Mouse (Mus musculus): ENCODE data around the gene Sgta. TPM values are rescaled to one million over a fixed set of nuclear protein-coding genes. Genes with fewer than 3 reads are reported as not detected.
"Not testable (repeated sequence)": the region's sequence is repeated elsewhere in the genome, so short reads cannot be mapped to it uniquely, and the experiment has no call there.

Gene Sgta
- total and polyA plus RNA-seq, 3 experiments = 67.6 to 123 (median 104) TPM

- Histone ChIP-seq H3K9me3 (replicated peaks; ENCODE audit: low read length) (peaks cover 7% of the 10 kb centered on the region), H3K36me3 (replicated peaks in 1 of 2; ENCODE audit: control insufficient read depth in 1 of 2, insufficient read depth in 1 of 2, low read length in 1 of 2) (peaks cover 11 to 25% of the 10 kb centered on the region in 2 experiments), H3K9ac (ENCODE audit: insufficient read depth, low read depth) (no peak overlapping the region), H3K79me2 (replicated peaks; ENCODE audit: control insufficient read depth, extremely low read depth, insufficient read depth, poor library complexity, severe bottlenecking) (peaks cover 19% of the 10 kb centered on the region), H3K4me2 (ENCODE audit: insufficient read depth, low read depth, poor library complexity, severe bottlenecking) (no peak overlapping the region), H3K27me3 (replicated peaks) (peaks cover 25% of the 10 kb centered on the region), H3K4me1 (ENCODE audit: control insufficient read depth in 1 of 2, insufficient read depth in 2 of 2) (peaks cover 6 to 24% of the 10 kb centered on the region in 2 experiments), H3K27ac (ENCODE audit: insufficient read depth, low read depth) (no peak overlapping the region), H3K4me3 (replicated peaks in 1 of 3; ENCODE audit: low read depth in 2 of 3, low read length in 2 of 3, poor library complexity in 1 of 3) (no peak overlapping the region)
- dilution Hi-C loops (cut with MboI; ENCODE audit: extremely low pct_ligation_motif_present, extremely low pct_unique_long_range_greater_than_20kb, low sequenced_read_pairs) (no loop called here), in situ Hi-C loops (cut with MboI; ENCODE audit: low pct_ligation_motif_present, low pct_unique_long_range_greater_than_20kb, low sequenced_read_pairs) (no loop called here)
- no peak for DNase-seq (ENCODE audit: extremely low read depth)
- TF ChIP-seq RCOR1 (conservative IDR thresholded peaks at IDR 0.05; ENCODE audit: low read depth, low read length) = no peak
- no peak for TF ChIP-seq E2F4 (IDR thresholded peaks at IDR 0.05; ENCODE audit: insufficient replicate concordance, low read depth, low read length)
- TF ChIP-seq SIN3A (IDR thresholded peaks at IDR 0.05; ENCODE audit: low read length) = no peak
- TF ChIP-seq MAFK (IDR thresholded peaks at IDR 0.05; ENCODE audit: insufficient replicate concordance, low read length) = no peak
Measured at GRCm38 (mm10) chr10:81068706-81069105, 8.7 kb upstream of the Sgta start.

- H3K9ac ChIP-seq (ENCODE audit: insufficient read depth, low read depth); H3K4me3 ChIP-seq (replicated peaks in 1 of 3; ENCODE audit: low read depth in 2 of 3, low read length in 2 of 3, poor library complexity in 1 of 3); H3K27ac ChIP-seq (ENCODE audit: insufficient read depth, low read depth); H3K79me2 ChIP-seq (replicated peaks; ENCODE audit: control insufficient read depth, extremely low read depth, insufficient read depth, poor library complexity, severe bottlenecking); in situ Hi-C loops (cut with MboI; ENCODE audit: low pct_ligation_motif_present, low pct_unique_long_range_greater_than_20kb, low sequenced_read_pairs); H3K4me1 ChIP-seq (ENCODE audit: control insufficient read depth in 1 of 2, insufficient read depth in 2 of 2); H3K36me3 ChIP-seq (replicated peaks in 1 of 2; ENCODE audit: control insufficient read depth in 1 of 2, insufficient read depth in 1 of 2, low read length in 1 of 2); H3K4me2 ChIP-seq (ENCODE audit: insufficient read depth, low read depth, poor library complexity, severe bottlenecking); dilution Hi-C loops (cut with MboI; ENCODE audit: extremely low pct_ligation_motif_present, extremely low pct_unique_long_range_greater_than_20kb, low sequenced_read_pairs); DNase-seq (ENCODE audit: extremely low read depth); H3K9me3 ChIP-seq (replicated peaks; ENCODE audit: low read length): not testable (repeated sequence)
- peaks cover 25% of the 10 kb centered on the region for H3K27me3 ChIP-seq (replicated peaks)
Measured at GRCm38 (mm10) chr10:81064519-81064918, 4.5 kb upstream of the Sgta start.

GRCm38 (mm10) chr10:81062710-81063109, 2.7 kb upstream of the Sgta start:
- Histone ChIP-seq H3K4me2 (ENCODE audit: insufficient read depth, low read depth, poor library complexity, severe bottlenecking) (no peak overlapping the region), H3K79me2 (replicated peaks; ENCODE audit: control insufficient read depth, extremely low read depth, insufficient read depth, poor library complexity, severe bottlenecking) (peaks cover 21% of the 10 kb centered on the region), H3K27me3 (replicated peaks) (peaks cover 15% of the 10 kb centered on the region), H3K36me3 (replicated peaks in 1 of 2; ENCODE audit: control insufficient read depth in 1 of 2, insufficient read depth in 1 of 2, low read length in 1 of 2) (peaks cover 3 to 11% of the 10 kb centered on the region in 2 experiments), H3K4me3 (replicated peaks in 1 of 3; ENCODE audit: low read depth in 2 of 3, low read length in 2 of 3, poor library complexity in 1 of 3) (no peak overlapping the region), H3K9me3 (replicated peaks; ENCODE audit: low read length) (peaks cover 5% of the 10 kb centered on the region), H3K27ac (ENCODE audit: insufficient read depth, low read depth) (no peak overlapping the region), H3K4me1 (ENCODE audit: control insufficient read depth in 1 of 2, insufficient read depth in 2 of 2) (peaks cover 8 to 17% of the 10 kb centered on the region in 2 experiments), H3K9ac (ENCODE audit: insufficient read depth, low read depth) (no peak overlapping the region)
- in situ Hi-C loops (cut with MboI; ENCODE audit: low pct_ligation_motif_present, low pct_unique_long_range_greater_than_20kb, low sequenced_read_pairs) (no loop called here), dilution Hi-C loops (cut with MboI; ENCODE audit: extremely low pct_ligation_motif_present, extremely low pct_unique_long_range_greater_than_20kb, low sequenced_read_pairs) (no loop called here)
- DNase-seq (ENCODE audit: extremely low read depth) = no peak
- TF ChIP-seq SMC3 (IDR thresholded peaks at IDR 0.05; ENCODE audit: low read depth, low read length) (no peak), HCFC1 (IDR thresholded peaks at IDR 0.05; ENCODE audit: low read depth, low read length) (no peak), MEF2A (IDR thresholded peaks at IDR 0.05; ENCODE audit: borderline replicate concordance, low read depth, low read length) (no peak), E2F4 (IDR thresholded peaks at IDR 0.05; ENCODE audit: insufficient replicate concordance, low read depth, low read length) (no peak), ZNF384 (IDR thresholded peaks at IDR 0.05; ENCODE audit: low read depth, low read length) (no peak)

Data from CH12.LX (cell line).